Mouse (Mus musculus) heart, embryonic 15.5 days (tissue): ENCODE measurements at regions not wholly inside any gene's neighbourhood (a gene's known extent, or its start where the extent isn't known, plus 50 kb on each side); places are given as distances from the start of the nearest gene placed in this dataset.

Experiments
- ATAC-seq: fragments of 200-750 bp; cut with Nextera tagmentation; replicated peaks from 2 replicates; pipeline ENCODE4 v1.8.0; 2017; ENCODE audit warnings: low read depth, moderate TSS enrichment; ENCODE audit not compliant: insufficient number of reproducible peaks, insufficient read depth, low FRiP score
- H3K27ac ChIP-seq: fragments of 300-500 bp; sonication (generic); 2 replicates; pipeline ENCODE4 v1.5.1; 2015; ENCODE audit warnings: mild to moderate bottlenecking, inconsistent platforms
- H3K27me3 ChIP-seq: fragments of 300-500 bp; sonication (generic); 2 replicates; pipeline ENCODE4 v1.6.1; 2015; ENCODE audit warnings: inconsistent platforms
- H3K36me3 ChIP-seq: fragments of 300-500 bp; sonication (generic); 2 replicates; pipeline ENCODE4 v1.6.1; 2015; ENCODE audit warnings: mild to moderate bottlenecking, inconsistent platforms
- H3K4me1 ChIP-seq: fragments of 300-500 bp; sonication (generic); replicated peaks from 2 replicates; pipeline ENCODE4 v1.6.1; 2015; ENCODE audit warnings: inconsistent platforms
- H3K4me2 ChIP-seq: fragments of 300-500 bp; sonication (generic); 2 replicates; pipeline ENCODE4 v1.6.1; 2015; ENCODE audit warnings: inconsistent platforms, mild to moderate bottlenecking, moderate library complexity
- H3K4me3 ChIP-seq: fragments of 300-500 bp; sonication (generic); 2 replicates; pipeline ENCODE4 v1.5.1; 2015; ENCODE audit warnings: mild to moderate bottlenecking, inconsistent platforms
- H3K9ac ChIP-seq: fragments of 300-500 bp; sonication (generic); 2 replicates; pipeline ENCODE4 v1.6.1; 2015; ENCODE audit warnings: mild to moderate bottlenecking, inconsistent platforms
- H3K9me3 ChIP-seq: fragments of 300-500 bp; sonication (generic); replicated peaks from 2 replicates; pipeline ENCODE4 v1.6.1; 2016; ENCODE audit warnings: inconsistent platforms
- WGBS: fragments of 180-500 bp; shearing (Covaris S2); methylation state at CpG from one replicate; pipeline ENCODE4 v1.1.7; 2015; ENCODE audit warnings: mixed read lengths; 5-methylcytosine and 5-hydroxymethylcytosine counted together

GRCm38 (mm10) chr9:61707296-61707695 lies 207.0 kb downstream of the Rplp1 start:
- Histone ChIP-seq H3K9ac (no peak overlapping the region), H3K27ac (no peak overlapping the region), H3K36me3 (no peaks in the 10 kb centered on the region), H3K4me1 (peaks cover 13% of the 10 kb centered on the region; the same call in 1 of the 2 replicates), H3K27me3 (peaks cover 18% of the 10 kb centered on the region; the same call in 1 of the 2 replicates), H3K4me3 (no peak overlapping the region), H3K4me2 (no peak overlapping the region), H3K9me3 (no peaks in the 10 kb centered on the region)
- 54% methylated on average over 2 of the region's 2 CpGs for WGBS
- no peak for ATAC-seq

DNA sequence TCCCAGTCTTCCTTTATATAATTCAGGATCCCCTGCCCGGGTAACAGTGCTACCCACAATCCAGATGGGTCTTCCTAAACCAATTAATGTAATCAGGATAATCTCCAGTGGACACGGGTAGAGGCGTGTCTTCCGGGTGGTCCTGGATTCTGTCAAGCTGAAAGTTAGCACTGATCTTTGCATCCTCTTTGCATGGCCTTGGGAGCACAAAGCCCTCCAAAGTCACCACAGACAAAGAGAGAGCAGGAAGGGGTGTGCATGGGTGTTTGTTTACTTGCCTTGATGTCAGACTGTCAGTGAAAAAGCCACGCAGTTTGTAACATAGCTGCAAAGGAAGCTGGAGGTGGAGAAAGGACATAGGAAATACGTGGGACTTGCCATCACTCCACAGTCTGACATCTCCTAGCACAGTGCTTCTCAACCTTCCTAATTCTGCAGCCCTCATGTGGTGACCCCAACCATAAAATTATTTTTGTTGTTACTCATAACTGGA lies 208.0 kb downstream of the Rplp1 start:
- ATAC-seq: no peak
- WGBS: 63% methylated on average over 6 of the region's 6 CpGs
- no peaks in the 10 kb centered on the region for H3K36me3 ChIP-seq

GRCm38 (mm10) chr9:61705586-61706233 lies 208.6 kb downstream of the Rplp1 start:
- Histone ChIP-seq H3K9ac (no peak overlapping the region), H3K27me3 (peaks cover 17% of the 10 kb centered on the region), H3K36me3 (no peaks in the 10 kb centered on the region), H3K4me2 (no peak overlapping the region), H3K4me3 (no peak overlapping the region), H3K27ac (no peak overlapping the region), H3K4me1 (peaks cover 13% of the 10 kb centered on the region; the same call in 1 of the 2 replicates), H3K9me3 (no peaks in the 10 kb centered on the region)
- ATAC-seq: no peak
- 55% methylated on average over 5 of the region's 5 CpGs for WGBS

More for the DNA sequence above, 208.0 kb downstream of the Rplp1 start:
- no peak overlapping the region for H3K9ac ChIP-seq
- no peak overlapping the region for H3K27ac ChIP-seq
- no peak overlapping the region for H3K4me3 ChIP-seq
- H3K4me1 ChIP-seq: peaks cover 13% of the 10 kb centered on the region; the same call in 1 of the 2 replicates
- H3K4me2 ChIP-seq: no peak overlapping the region
- no peaks in the 10 kb centered on the region for H3K9me3 ChIP-seq
- peaks cover 11% of the 10 kb centered on the region for H3K27me3 ChIP-seq

DNA sequence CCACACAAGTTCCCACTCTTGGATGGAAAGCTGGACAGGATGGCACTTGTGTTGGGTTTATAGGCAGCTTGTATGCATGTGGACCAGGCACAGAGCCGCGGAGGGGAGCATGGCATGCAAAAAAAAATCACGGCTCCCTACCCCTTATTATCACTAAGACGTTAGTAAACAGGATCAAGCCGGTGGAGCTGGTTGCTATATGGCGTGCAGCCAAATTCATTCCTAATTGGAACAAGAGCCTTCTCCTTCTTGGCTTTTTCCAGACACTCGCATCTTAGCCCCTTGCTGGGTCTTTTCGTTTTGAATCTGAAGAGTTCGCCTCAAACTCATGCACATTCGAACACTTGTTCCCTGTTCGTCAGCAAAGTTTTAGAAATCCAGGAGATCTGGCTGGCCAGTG lies 211.0 kb downstream of the Rplp1 start:
- Histone ChIP-seq H3K4me1 (peaks cover 13% of the 10 kb centered on the region; the same call in 1 of the 2 replicates), H3K9me3 (no peaks in the 10 kb centered on the region), H3K9ac (no peak overlapping the region), H3K4me2 (no peak overlapping the region), H3K4me3 (no peak overlapping the region), H3K27me3 (peaks cover 41% of the 10 kb centered on the region), H3K27ac (no peak overlapping the region), H3K36me3 (no peaks in the 10 kb centered on the region)
- ATAC-seq: no peak
- 59% methylated on average over 11 of the region's 11 CpGs for WGBS

- ATAC-seq: no peak
- Histone ChIP-seq H3K4me2 (no peak overlapping the region), H3K9me3 (no peaks in the 10 kb centered on the region), H3K4me1 (peaks cover 6% of the 10 kb centered on the region; the same call in 1 of the 2 replicates), H3K4me3 (no peak overlapping the region), H3K27me3 (peaks cover 47% of the 10 kb centered on the region), H3K9ac (no peak overlapping the region), H3K27ac (no peak overlapping the region), H3K36me3 (no peaks in the 10 kb centered on the region)
- 63% methylated on average over 22 of the region's 22 CpGs for WGBS
These were observed 211.9 kb downstream of the Rplp1 start for GRCm38 (mm10) chr9:61702280-61702966.

- Histone ChIP-seq H3K4me3 (no peak overlapping the region), H3K4me2 (no peak overlapping the region), H3K36me3 (no peaks in the 10 kb centered on the region), H3K9me3 (no peaks in the 10 kb centered on the region), H3K27ac (no peak overlapping the region), H3K9ac (no peak overlapping the region), H3K27me3 (peaks cover 62% of the 10 kb centered on the region), H3K4me1 (peaks cover 6% of the 10 kb centered on the region)
- 68% methylated on average over 6 of the region's 6 CpGs for WGBS
- no peak for ATAC-seq
These were observed 213.8 kb downstream of the Rplp1 start for GRCm38 (mm10) chr9:61700576-61700975.

GRCm38 (mm10) chr9:61699618-61700017 lies 214.7 kb downstream of the Rplp1 start:
- WGBS: 73% methylated on average over 5 of the region's 5 CpGs
- H3K27me3 ChIP-seq: peaks cover 72% of the 10 kb centered on the region

GRCm38 (mm10) chr9:61697959-61698358 lies 216.4 kb downstream of the Rplp1 start:
- WGBS: 15% methylated on average over 11 of the region's 11 CpGs
- no peaks in the 10 kb centered on the region for H3K36me3 ChIP-seq
- no peak overlapping the region for H3K4me3 ChIP-seq
- H3K27me3 ChIP-seq: peaks cover 85% of the 10 kb centered on the region
- ATAC-seq: no peak
- H3K9me3 ChIP-seq: no peaks in the 10 kb centered on the region
- peaks cover 6% of the 10 kb centered on the region for H3K4me1 ChIP-seq
- no peak overlapping the region for H3K9ac ChIP-seq
- H3K4me2 ChIP-seq: no peak overlapping the region
- H3K27ac ChIP-seq: no peak overlapping the region

More at GRCm38 (mm10) chr9:61699618-61700017, 214.7 kb downstream of the Rplp1 start:
- Histone ChIP-seq H3K4me3 (no peak overlapping the region), H3K9me3 (no peaks in the 10 kb centered on the region), H3K4me2 (no peak overlapping the region), H3K9ac (no peak overlapping the region), H3K36me3 (no peaks in the 10 kb centered on the region), H3K27ac (no peak overlapping the region), H3K4me1 (peaks cover 12% of the 10 kb centered on the region)
- ATAC-seq: no peak

- Histone ChIP-seq H3K9me3 (no peaks in the 10 kb centered on the region), H3K27ac (no peak overlapping the region), H3K4me1 (peaks cover 6% of the 10 kb centered on the region), H3K9ac (no peak overlapping the region), H3K36me3 (no peaks in the 10 kb centered on the region), H3K27me3 (peaks cover 90% of the 10 kb centered on the region), H3K4me2 (no peak overlapping the region), H3K4me3 (no peak overlapping the region)
- ATAC-seq: no peak
- WGBS: 82% methylated on average over 3 of the region's 3 CpGs
These were observed 217.5 kb downstream of the Rplp1 start for GRCm38 (mm10) chr9:61696831-61697230.

- Histone ChIP-seq H3K4me3 (no peak overlapping the region), H3K4me2 (no peak overlapping the region), H3K9ac (no peak overlapping the region), H3K27ac (no peak overlapping the region), H3K9me3 (no peaks in the 10 kb centered on the region), H3K36me3 (no peaks in the 10 kb centered on the region), H3K4me1 (peaks cover 6% of the 10 kb centered on the region), H3K27me3 (peaks cover 91% of the 10 kb centered on the region)
- ATAC-seq: no peak
- WGBS: 84% methylated on average over 2 of the region's 2 CpGs
These were observed 218.5 kb downstream of the Rplp1 start for GRCm38 (mm10) chr9:61695821-61696220.

- Histone ChIP-seq H3K4me1 (peaks cover 6% of the 10 kb centered on the region), H3K27me3 (peaks cover 88% of the 10 kb centered on the region), H3K27ac (no peak overlapping the region), H3K4me3 (no peak overlapping the region), H3K9ac (no peak overlapping the region), H3K9me3 (no peaks in the 10 kb centered on the region), H3K36me3 (no peaks in the 10 kb centered on the region), H3K4me2 (no peak overlapping the region)
- 17% methylated on average over 9 of the region's 9 CpGs for WGBS
- no peak for ATAC-seq
These were observed 219.0 kb downstream of the Rplp1 start for GRCm38 (mm10) chr9:61695381-61695791.
